Mouse (Mus musculus): ENCODE measurements around the gene Ppp1r14b. TPM values are rescaled to one million over a fixed set of nuclear protein-coding genes. Genes with fewer than 3 reads are reported as not detected.

The Ppp1r14b gene
- polyA plus RNA-seq, 1 experiment: 47.1 TPM

DNA sequence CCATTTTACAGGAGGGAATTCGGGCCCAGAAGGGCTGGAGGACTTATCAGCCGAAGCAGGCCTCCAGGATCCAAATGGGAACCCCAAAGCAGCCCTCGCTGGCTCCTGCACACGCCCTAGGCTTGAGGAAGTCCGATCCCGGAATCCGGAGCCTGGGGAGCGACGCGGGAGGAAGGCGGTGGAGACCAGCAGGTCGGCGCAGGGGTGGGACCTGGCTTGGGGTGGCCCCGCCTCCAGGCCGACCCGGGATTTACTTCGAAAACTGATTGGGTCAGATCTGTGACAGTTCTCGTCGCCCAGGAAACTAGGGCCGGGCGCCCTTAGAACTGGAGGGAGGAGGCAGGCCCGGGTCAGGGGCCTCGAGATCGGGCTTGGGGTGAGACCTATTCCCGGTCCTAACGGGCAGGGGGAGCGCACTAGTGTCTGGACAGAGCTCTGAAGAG is 32.5 kb upstream of the Ppp1r14b start, which contains the start of gene Gpr137:
Gene Gpr137 (minus strand): TSS at position 232 of the 443 bp plus-strand sequence.
- Histone ChIP-seq H3K4me3 (replicated peaks; ENCODE audit: extremely low read depth, low read depth, low read length) (peak within 1 kb of the TSS; percentile 99), H3K4me1 (ENCODE audit: control insufficient read depth, insufficient read depth, low read length) (peaks cover 7% of the 10 kb centered on the region; the same call in 1 of the 2 replicates)
- TF ChIP-seq CTCF (IDR thresholded peaks at IDR 0.05; ENCODE audit: insufficient read depth, low read length) (no peak), POLR2A (IDR thresholded peaks at IDR 0.05; ENCODE audit: borderline replicate concordance, extremely low read depth, low read depth, low read length) (peak; percentile 87)
- peak; percentile 92 for DNase-seq
- under 1% methylated on average over 27 of the region's 27 CpGs for WGBS

DNA sequence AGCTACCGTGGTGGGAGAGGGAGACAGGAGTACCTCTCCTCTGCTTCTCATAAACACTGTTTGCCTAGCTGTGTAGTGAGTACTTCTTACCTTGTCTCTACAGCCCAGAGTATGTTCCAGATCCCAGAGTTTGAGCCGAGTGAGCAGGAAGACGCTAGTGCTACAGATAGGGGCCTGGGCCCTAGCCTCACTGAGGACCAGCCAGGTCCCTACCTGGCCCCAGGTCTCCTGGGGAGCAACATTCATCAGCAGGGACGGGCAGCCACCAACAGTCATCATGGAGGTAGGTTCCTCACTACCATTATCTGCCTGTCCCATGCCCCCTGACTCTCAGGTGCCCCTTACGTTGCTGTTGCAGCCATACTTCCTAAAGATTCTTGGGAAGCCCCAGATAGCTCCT is 32.0 kb upstream of the Ppp1r14b start:
- H3K4me3 ChIP-seq (replicated peaks; ENCODE audit: extremely low read depth, low read depth, low read length): peak overlapping the region; percentile 75
- no peak for DNase-seq
- TF ChIP-seq POLR2A (IDR thresholded peaks at IDR 0.05; ENCODE audit: borderline replicate concordance, extremely low read depth, low read depth, low read length) (no peak), CTCF (IDR thresholded peaks at IDR 0.05; ENCODE audit: insufficient read depth, low read length) (no peak)
- 24% methylated on average over 5 of the region's 5 CpGs for WGBS
- H3K4me1 ChIP-seq (ENCODE audit: control insufficient read depth, insufficient read depth, low read length): peaks cover 7% of the 10 kb centered on the region; the same call in 1 of the 2 replicates

DNA sequence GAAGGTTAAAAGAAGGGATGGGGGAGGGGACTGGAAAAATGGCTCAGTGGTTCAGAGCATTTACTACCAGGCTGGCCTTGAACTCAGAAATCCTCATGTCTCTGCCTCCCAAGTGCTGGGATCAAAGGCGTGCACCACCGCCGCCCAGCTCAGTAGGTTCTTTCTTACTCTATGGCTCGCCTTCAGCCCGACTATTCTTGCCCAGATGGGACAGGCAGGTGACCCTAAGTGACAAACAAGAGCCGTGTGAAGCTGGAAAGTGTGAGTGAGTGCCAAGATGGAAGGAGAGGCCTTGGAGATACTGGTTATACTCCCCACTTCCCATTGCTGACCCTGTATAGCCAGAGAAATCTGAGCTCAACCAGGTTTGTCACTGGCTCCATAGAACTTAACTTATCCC is 31.1 kb upstream of the Ppp1r14b start:
- H3K4me3 ChIP-seq (replicated peaks; ENCODE audit: extremely low read depth, low read depth, low read length): no peak overlapping the region
- DNase-seq: no peak
- WGBS: 92% methylated on average over 6 of the region's 6 CpGs
- no peak for TF ChIP-seq POLR2A (IDR thresholded peaks at IDR 0.05; ENCODE audit: borderline replicate concordance, extremely low read depth, low read depth, low read length)
- TF ChIP-seq CTCF (IDR thresholded peaks at IDR 0.05; ENCODE audit: insufficient read depth, low read length): no peak
- peaks cover 7% of the 10 kb centered on the region; the same call in 1 of the 2 replicates for H3K4me1 ChIP-seq (ENCODE audit: control insufficient read depth, insufficient read depth, low read length)

DNA sequence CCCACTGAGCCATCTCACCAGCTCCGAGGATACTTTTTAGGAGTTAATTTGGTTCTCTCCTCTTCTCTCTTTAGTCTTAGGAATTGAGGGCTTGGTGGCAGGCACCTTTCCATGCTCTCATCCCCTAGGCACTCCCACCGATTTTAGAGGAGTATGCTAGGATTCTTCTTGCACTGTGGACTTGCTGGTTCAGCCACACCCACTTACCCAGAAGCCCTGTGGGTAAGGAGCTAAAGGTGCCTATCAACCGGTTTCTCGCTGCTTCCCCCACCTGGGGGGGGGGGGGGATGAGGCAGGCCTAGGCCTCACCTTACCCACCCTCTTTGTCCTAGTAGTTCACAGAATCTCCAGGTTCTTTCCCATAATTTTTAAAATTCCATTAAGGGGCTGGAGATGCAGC is 27.0 kb upstream of the Ppp1r14b start:
- H3K4me3 ChIP-seq (replicated peaks; ENCODE audit: extremely low read depth, low read depth, low read length): no peak overlapping the region
- DNase-seq: no peak
- WGBS: 66% methylated on average over 4 of the region's 4 CpGs
- no peak for TF ChIP-seq CTCF (IDR thresholded peaks at IDR 0.05; ENCODE audit: insufficient read depth, low read length)
- TF ChIP-seq POLR2A (IDR thresholded peaks at IDR 0.05; ENCODE audit: borderline replicate concordance, extremely low read depth, low read depth, low read length): no peak
- H3K4me1 ChIP-seq (ENCODE audit: control insufficient read depth, insufficient read depth, low read length): peaks cover 3% of the 10 kb centered on the region

DNA sequence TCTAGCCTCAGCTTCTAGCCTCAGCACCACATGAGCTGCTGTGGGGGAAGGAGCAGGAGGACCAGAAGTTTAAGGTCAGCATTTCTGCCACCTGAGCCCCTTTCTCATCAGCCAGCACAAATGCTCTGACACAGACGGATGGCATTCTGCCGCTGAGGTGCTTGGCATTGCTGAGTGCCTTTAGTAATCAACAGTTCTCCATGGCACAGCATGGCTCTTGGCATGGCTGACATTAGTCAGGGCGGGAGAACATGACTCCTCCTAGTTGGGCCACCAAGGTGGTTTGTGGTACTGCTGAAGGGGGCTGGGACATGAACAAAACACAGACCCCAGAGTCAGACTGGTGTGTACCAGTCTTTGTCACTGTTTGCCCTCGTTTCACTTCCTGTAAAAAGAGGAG is 26.6 kb upstream of the Ppp1r14b start:
- WGBS: 66% methylated on average over 4 of the region's 4 CpGs

GRCm38 (mm10) chr19:6949532-6949931 is 25.2 kb upstream of the Ppp1r14b start:
- H3K4me1 ChIP-seq (ENCODE audit: control insufficient read depth, insufficient read depth, low read length): peaks cover 11% of the 10 kb centered on the region
- no peak overlapping the region for H3K4me3 ChIP-seq (replicated peaks; ENCODE audit: extremely low read depth, low read depth, low read length)
- no peak for TF ChIP-seq CTCF (IDR thresholded peaks at IDR 0.05; ENCODE audit: insufficient read depth, low read length)
- TF ChIP-seq POLR2A (IDR thresholded peaks at IDR 0.05; ENCODE audit: borderline replicate concordance, extremely low read depth, low read depth, low read length): no peak
- 85% methylated on average over 5 of the region's 5 CpGs for WGBS
- DNase-seq: no peak

More for the DNA sequence above, 26.6 kb upstream of the Ppp1r14b start:
- TF ChIP-seq CTCF (IDR thresholded peaks at IDR 0.05; ENCODE audit: insufficient read depth, low read length): no peak
- no peak for TF ChIP-seq POLR2A (IDR thresholded peaks at IDR 0.05; ENCODE audit: borderline replicate concordance, extremely low read depth, low read depth, low read length)
- no peak for DNase-seq
- Histone ChIP-seq H3K4me1 (ENCODE audit: control insufficient read depth, insufficient read depth, low read length) (peaks cover 5% of the 10 kb centered on the region), H3K4me3 (replicated peaks; ENCODE audit: extremely low read depth, low read depth, low read length) (no peak overlapping the region)

GRCm38 (mm10) chr19:6949951-6950350 is 24.8 kb upstream of the Ppp1r14b start:
- WGBS: 51% methylated on average over 5 of the region's 5 CpGs
- H3K4me3 ChIP-seq (replicated peaks; ENCODE audit: extremely low read depth, low read depth, low read length): no peak overlapping the region
- TF ChIP-seq POLR2A (IDR thresholded peaks at IDR 0.05; ENCODE audit: borderline replicate concordance, extremely low read depth, low read depth, low read length) (no peak), CTCF (IDR thresholded peaks at IDR 0.05; ENCODE audit: insufficient read depth, low read length) (no peak)
- peaks cover 11% of the 10 kb centered on the region for H3K4me1 ChIP-seq (ENCODE audit: control insufficient read depth, insufficient read depth, low read length)
- DNase-seq: no peak

- DNase-seq: peak; percentile 68
These were observed 24.1 kb upstream of the Ppp1r14b start for GRCm38 (mm10) chr19:6950613-6951153.

GRCm38 (mm10) chr19:6951381-6951968 is 23.3 kb upstream of the Ppp1r14b start:
- peaks cover 11% of the 10 kb centered on the region for H3K4me1 ChIP-seq (ENCODE audit: control insufficient read depth, insufficient read depth, low read length)

More at GRCm38 (mm10) chr19:6950613-6951153, 24.1 kb upstream of the Ppp1r14b start:
- H3K4me3 ChIP-seq (replicated peaks; ENCODE audit: extremely low read depth, low read depth, low read length): peak overlapping the region; percentile 91
- under 1% methylated on average over 28 of the region's 28 CpGs for WGBS
- TF ChIP-seq CTCF (IDR thresholded peaks at IDR 0.05; ENCODE audit: insufficient read depth, low read length): no peak
- peak; percentile 85; the same call in 1 of the 2 replicates for TF ChIP-seq POLR2A (IDR thresholded peaks at IDR 0.05; ENCODE audit: borderline replicate concordance, extremely low read depth, low read depth, low read length)
- H3K4me1 ChIP-seq (ENCODE audit: control insufficient read depth, insufficient read depth, low read length): peaks cover 11% of the 10 kb centered on the region

More at GRCm38 (mm10) chr19:6951381-6951968, 23.3 kb upstream of the Ppp1r14b start:
- DNase-seq: peak; percentile 93
- under 1% methylated on average over 35 of the region's 35 CpGs for WGBS
- peak overlapping the region; percentile 91 for H3K4me3 ChIP-seq (replicated peaks; ENCODE audit: extremely low read depth, low read depth, low read length)
- TF ChIP-seq CTCF (IDR thresholded peaks at IDR 0.05; ENCODE audit: insufficient read depth, low read length) (no peak), POLR2A (IDR thresholded peaks at IDR 0.05; ENCODE audit: borderline replicate concordance, extremely low read depth, low read depth, low read length) (peak; percentile 84)
